Mouse (Mus musculus) embryonic facial prominence, embryonic 14.5 days (tissue): Measurements from ENCODE around the gene Pnpo. TPM values are rescaled to one million over a fixed set of nuclear protein-coding genes. Genes with fewer than 3 reads are reported as not detected.

ENCODE experiments used
- ATAC-seq: fragments of 200-750 bp; cut with Nextera tagmentation; 2 replicates; pipeline ENCODE4 v1.8.0; 2017; ENCODE audit warnings: low read depth, moderate number of reproducible peaks, moderate TSS enrichment
- DNase-seq: peaks from one replicate; pipeline ENCODE4 v3.0.0-alpha.2; 2015; ENCODE audit warnings: low spot score
- H3K27ac ChIP-seq: fragments of 300-500 bp; sonication (generic); replicated peaks from 2 replicates; pipeline ENCODE4 v1.5.1; 2014; ENCODE audit warnings: low read depth, mild to moderate bottlenecking, low read length, moderate library complexity
- H3K27me3 ChIP-seq: fragments of 300-500 bp; sonication (generic); replicated peaks from 2 replicates; pipeline ENCODE4 v1.6.1; 2014; ENCODE audit warnings: low read length; ENCODE audit not compliant: control insufficient read depth, insufficient read depth
- H3K36me3 ChIP-seq: fragments of 300-500 bp; sonication (generic); 2 replicates; pipeline ENCODE4 v1.6.1; 2014; ENCODE audit warnings: low read length, mixed read lengths; ENCODE audit not compliant: control insufficient read depth, insufficient read depth
- H3K4me1 ChIP-seq: fragments of 300-500 bp; sonication (generic); 2 replicates; pipeline ENCODE4 v1.6.1; 2014; ENCODE audit warnings: antibody characterized with exemption, low read length; ENCODE audit not compliant: control insufficient read depth, insufficient read depth
- H3K4me2 ChIP-seq: fragments of 300-500 bp; sonication (generic); 2 replicates; pipeline ENCODE4 v1.6.1; 2014; ENCODE audit warnings: low read depth, mild to moderate bottlenecking, low read length, moderate library complexity, mixed read lengths
- H3K4me3 ChIP-seq: fragments of 300-500 bp; sonication (generic); 2 replicates; pipeline ENCODE4 v1.5.1; 2014; ENCODE audit warnings: low read depth, mild to moderate bottlenecking, low read length
- H3K9ac ChIP-seq: fragments of 300-500 bp; sonication (generic); 2 replicates; pipeline ENCODE4 v1.6.1; 2014; ENCODE audit warnings: low read depth, mild to moderate bottlenecking, low read length, moderate library complexity, mixed read lengths
- H3K9me3 ChIP-seq: fragments of 300-500 bp; sonication (generic); 2 replicates; pipeline ENCODE4 v1.6.1; 2016; ENCODE audit warnings: low read length; ENCODE audit not compliant: control insufficient read depth
- WGBS: fragments of 180-500 bp; shearing (Covaris S2); extraction: QIAGEN DNeasy Blood & Tissue Kit; methylation state at CpG from one replicate; pipeline ENCODE4 v1.1.7; 2014; 5-methylcytosine and 5-hydroxymethylcytosine counted together
- polyA plus RNA-seq: library from polyadenylated mRNA; unstranded; fragments of >200 nt; fragmentation: Nextera tagmentation; extraction: Ambion mirVana; gene quantifications from 2 replicates; pipeline ENCODE4 v1.2.1, GENCODE M21; 2014

Gene Pnpo
- polyA plus RNA-seq, 1 experiment from 2014 or later = 26.8 TPM

GRCm38 (mm10) chr11:96893203-96893842 lies 50.5 kb downstream of the Pnpo start:
- DNase-seq = no peak
- Histone ChIP-seq H3K9me3 (no peaks in the 10 kb centered on the region), H3K4me1 (no peaks in the 10 kb centered on the region), H3K36me3 (no peaks in the 10 kb centered on the region), H3K4me3 (no peak overlapping the region), H3K4me2 (no peak overlapping the region), H3K9ac (no peak overlapping the region), H3K27me3 (no peaks in the 10 kb centered on the region), H3K27ac (no peak overlapping the region)
- no peak for ATAC-seq
- WGBS = 63% methylated on average over 11 of the region's 11 CpGs

- DNase-seq = no peak
- Histone ChIP-seq H3K9me3 (no peaks in the 10 kb centered on the region), H3K36me3 (no peaks in the 10 kb centered on the region), H3K27me3 (no peaks in the 10 kb centered on the region), H3K4me2 (no peak overlapping the region), H3K4me1 (no peaks in the 10 kb centered on the region), H3K9ac (no peak overlapping the region), H3K4me3 (no peak overlapping the region), H3K27ac (no peak overlapping the region)
- ATAC-seq = no peak
- 25% methylated on average over 13 of the region's 14 CpGs for WGBS
These were observed 51.8 kb downstream of the Pnpo start for GRCm38 (mm10) chr11:96891784-96892527.

Other genes with a start within 250 kb of the Pnpo start
- gene Snx11, start 166.4 kb downstream of the Pnpo start, polyA plus RNA-seq = 11.2 and 11.7 TPM in 2 replicates
- 80.2 and 82.8 TPM in 2 replicates for gene Cbx1, start 154.9 kb downstream of the Pnpo start, polyA plus RNA-seq
- gene Nfe2l1, start 114.0 kb downstream of the Pnpo start, polyA plus RNA-seq = 54.6 and 56.0 TPM in 2 replicates
- gene Copz2, start 94.1 kb downstream of the Pnpo start, polyA plus RNA-seq = 228 and 237 TPM in 2 replicates
- 65.5 and 83.4 TPM in 2 replicates for gene Cdk5rap3, start 27.5 kb downstream of the Pnpo start, polyA plus RNA-seq
- 3.1 and 4.7 TPM in 2 replicates for gene Prr15l, start 15.9 kb downstream of the Pnpo start, polyA plus RNA-seq
- gene Sp2, start 39.0 kb upstream of the Pnpo start, polyA plus RNA-seq = 15.2 and 16.2 TPM in 2 replicates
- 2.1 and 2.9 TPM in 2 replicates for gene Sp6, start 69.4 kb upstream of the Pnpo start, polyA plus RNA-seq
- 14.7 and 16.1 TPM in 2 replicates for gene Scrn2, start 86.0 kb upstream of the Pnpo start, polyA plus RNA-seq
- gene Lrrc46, start 97.4 kb upstream of the Pnpo start, polyA plus RNA-seq = 2.5 and 7.3 TPM in 2 replicates
- gene Mrpl10, start 97.6 kb upstream of the Pnpo start, polyA plus RNA-seq = 68.9 and 78.1 TPM in 2 replicates
- 5.0 and 7.1 TPM in 2 replicates for gene Osbpl7, start 106.6 kb upstream of the Pnpo start, polyA plus RNA-seq
- 0.13 and 0.26 TPM in 2 replicates for gene Tbx21, start 171.3 kb upstream of the Pnpo start, polyA plus RNA-seq
- gene Tbkbp1, start 207.5 kb upstream of the Pnpo start, polyA plus RNA-seq = 7.6 TPM in 2 replicates
- 59.8 and 66.0 TPM in 2 replicates for gene Kpnb1, start 243.9 kb upstream of the Pnpo start, polyA plus RNA-seq